Mouse (Mus musculus) liver, embryonic 14.5 days (tissue): ENCODE results near the gene Unc13c.

Source experiments
- CTCF ChIP-seq: IDR thresholded peaks from 2 replicates; pipeline ENCODE4 v1.5.1; 2016; ENCODE audit warnings: antibody characterized with exemption, low read depth, control low read depth
- EP300 ChIP-seq: IDR thresholded peaks from 2 replicates; pipeline ENCODE4 v1.6.1; 2016; ENCODE audit warnings: antibody characterized with exemption, low read depth

DNA sequence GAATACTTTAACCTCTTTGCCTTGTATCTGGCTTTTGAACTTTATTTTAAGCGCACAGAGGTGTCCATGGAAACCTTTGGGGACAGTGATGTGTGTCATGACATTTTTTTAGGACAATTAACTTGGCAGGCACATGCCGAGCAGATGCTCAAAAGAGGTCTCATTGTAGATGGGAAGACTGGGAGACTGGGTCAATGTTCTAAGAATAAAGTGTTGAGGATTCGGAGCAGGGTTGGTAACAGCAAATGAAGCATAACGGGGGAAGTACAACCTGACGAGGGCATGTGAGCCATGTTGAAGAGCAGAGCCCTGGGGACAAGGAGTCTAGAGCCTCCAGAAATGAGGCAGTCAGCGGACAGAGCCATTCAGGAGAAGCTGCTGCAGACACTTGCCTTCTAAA is 6.3 kb downstream of the Unc13c start:
- no peak for TF ChIP-seq CTCF
- no peak for TF ChIP-seq EP300
